Mouse (Mus musculus): Measurements from ENCODE around the gene H6pd.

H6pd gene

GRCm38 (mm10) chr4:150023518-150023917 lies 14.7 kb upstream of the H6pd start:
- no peak for DNase-seq (ENCODE audit: low spot score in 2 of 2)

DNA sequence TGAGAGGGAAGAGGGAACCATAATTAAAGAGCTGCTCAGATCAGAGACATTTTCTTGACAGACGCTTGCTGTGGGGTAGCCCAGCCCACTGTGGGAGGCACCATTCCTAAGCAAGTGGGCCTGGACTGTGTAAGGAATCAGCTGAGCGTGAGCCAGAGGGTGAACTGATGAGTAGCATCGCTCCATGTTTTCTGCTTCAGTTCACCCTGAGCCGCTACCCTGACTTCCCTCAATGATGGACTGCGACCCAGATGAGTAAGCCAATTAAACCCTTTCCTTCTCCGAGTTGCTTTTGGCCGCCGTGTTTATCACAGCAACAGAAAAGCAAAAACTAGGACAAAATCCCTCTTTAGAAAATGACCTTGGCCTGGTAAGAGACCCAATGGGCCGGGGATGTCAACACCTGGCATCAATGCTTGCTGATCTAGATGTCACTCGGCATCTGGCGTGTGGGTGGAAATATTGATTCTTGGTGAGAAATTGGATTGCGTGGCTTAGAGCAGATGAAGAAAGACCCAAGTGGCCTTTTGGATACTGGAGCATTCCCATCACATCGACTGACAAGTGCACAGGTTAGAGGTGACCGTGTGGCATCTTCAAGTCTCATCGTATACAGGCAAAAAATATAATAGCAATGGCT lies 11.0 kb upstream of the H6pd start:
- no peak for DNase-seq (ENCODE audit: low spot score in 2 of 2)

- DNase-seq (ENCODE audit: low spot score in 2 of 2) = no peak
These were observed 6.6 kb upstream of the H6pd start for GRCm38 (mm10) chr4:150015436-150015835.

DNA sequence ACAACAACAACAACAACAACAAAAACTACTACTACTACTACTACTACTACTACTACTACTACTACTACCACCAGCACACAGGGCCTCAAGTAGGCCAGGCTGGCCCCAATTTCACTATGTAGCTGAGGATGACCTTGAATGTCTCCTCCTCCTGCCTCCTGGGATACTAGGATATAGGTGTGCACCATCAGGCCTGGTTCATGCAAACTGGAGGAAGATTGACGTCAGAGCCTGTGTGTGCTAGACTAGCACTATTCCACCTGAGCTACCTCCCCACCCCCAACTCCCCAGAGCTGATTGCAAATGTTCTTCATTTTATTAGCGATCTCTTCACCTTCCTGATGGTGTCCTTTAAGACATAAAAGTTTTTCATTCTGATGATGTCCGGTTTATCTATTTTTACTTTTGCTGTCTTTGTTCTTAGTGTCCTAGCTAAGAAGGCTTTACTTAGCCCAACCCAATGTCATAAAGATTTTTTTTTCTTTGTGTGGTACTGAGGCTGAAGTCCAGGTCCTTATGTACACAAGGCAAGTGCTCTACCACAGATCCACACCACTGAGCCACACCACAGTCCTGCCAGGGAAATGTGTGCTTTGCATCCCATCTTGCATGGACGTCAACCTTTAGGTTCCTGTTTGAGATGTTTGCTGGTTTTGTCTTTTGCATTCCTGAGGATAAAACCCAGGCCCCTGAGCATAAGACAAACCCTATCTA lies 5.7 kb upstream of the H6pd start:
- no peak for DNase-seq (ENCODE audit: low spot score in 2 of 2)

DNA sequence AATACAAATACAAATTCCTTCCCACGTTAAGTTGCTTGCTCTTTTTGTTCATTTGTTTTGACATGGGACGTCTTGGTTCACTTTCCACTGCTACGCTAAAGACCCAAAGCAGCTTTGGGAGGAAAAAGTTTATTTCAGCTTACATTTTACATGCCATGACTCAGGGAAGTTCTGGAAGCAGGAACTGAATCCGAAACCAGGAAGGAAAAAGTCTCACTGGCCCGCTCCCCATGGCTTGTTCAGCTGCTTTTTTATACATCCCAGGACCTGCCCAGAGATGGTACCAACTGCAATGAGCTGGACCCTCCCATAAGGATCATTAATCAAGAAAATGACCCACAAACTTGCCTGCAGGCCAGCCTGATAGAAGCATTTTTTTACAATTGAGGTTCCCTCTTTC lies 5.0 kb upstream of the H6pd start:
- DNase-seq (ENCODE audit: low spot score in 2 of 2) = no peak

DNA sequence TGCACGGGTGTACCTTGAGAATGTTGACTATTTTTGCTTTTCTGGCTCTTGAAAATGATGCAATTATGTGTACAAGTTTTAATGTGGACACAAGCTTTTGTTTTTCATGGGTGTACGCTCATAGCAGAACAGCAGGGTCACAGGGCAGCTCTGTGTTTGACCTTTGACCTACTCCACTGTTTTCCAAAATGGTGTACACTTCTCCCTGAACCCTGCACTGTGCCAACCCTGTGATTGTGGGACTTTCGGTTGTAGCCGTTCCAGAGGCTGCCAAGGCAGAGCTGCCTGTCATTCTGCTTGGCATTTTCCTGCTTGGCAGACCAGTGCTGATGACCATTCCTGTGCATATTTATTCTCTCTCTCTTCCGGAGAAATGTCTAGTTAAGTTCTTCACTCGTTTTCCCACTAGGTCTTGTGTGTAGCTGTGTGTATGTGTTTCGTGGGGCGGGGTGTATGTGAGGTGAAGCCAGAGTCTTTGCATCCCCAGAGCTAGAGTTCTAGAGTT lies 4.4 kb upstream of the H6pd start:
- DNase-seq (ENCODE audit: low spot score in 2 of 2) = no peak

DNA sequence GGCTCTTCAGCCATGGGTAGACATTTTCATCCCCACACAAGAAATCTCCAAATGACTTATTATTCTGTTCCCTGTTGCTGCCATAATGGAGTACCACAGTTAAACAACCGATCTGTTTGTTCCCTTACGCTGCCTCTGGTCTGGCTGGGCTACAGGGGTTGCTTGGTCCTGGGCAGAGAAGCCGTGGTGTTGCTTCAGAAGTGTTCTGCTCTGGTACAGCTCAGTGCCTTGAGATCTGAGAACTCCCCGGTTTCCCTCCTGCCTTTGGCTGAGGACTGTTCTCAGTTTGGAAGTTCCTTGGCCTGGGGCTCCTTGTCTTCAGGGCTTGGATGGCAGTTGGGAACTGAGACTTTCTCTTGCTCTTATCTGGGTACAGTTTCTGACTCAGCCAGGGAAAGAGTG lies 3.5 kb upstream of the H6pd start:
- no peak for DNase-seq (ENCODE audit: low spot score in 2 of 2)

DNA sequence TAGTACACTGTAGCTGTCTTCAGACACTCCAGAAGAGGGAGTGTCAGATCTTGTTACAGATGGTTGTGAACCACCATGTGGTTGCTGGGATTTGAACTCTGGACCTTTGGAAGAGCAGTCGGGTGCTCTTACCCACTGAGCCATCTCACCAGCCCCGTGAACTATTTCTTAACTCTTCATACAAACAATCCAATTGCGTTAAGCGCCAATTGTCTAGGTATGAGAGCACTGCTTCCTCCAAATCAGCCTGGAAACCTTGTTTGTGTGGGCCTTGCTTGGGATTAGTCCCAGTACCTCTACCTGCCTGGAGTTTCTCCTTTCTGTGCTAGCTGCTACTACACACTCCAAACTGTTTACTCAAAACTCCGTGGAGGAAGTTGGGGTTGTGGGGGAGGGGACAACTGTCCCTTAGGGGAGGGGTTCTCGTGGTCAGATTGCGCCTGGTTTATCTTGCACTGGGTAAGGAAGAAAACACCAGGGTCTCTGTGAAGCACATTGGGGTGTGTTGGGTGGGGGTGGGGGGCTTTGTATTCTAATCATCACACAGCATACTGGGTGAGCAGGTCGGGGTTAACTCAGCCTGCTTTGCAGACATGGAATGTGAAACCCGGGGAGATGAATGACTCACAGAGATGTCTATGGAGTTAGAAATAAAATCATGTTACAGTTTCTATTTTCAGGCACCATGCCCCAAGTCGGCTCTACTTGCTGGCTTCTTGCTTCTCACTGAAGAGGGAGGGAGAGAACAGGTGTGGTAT lies 2.9 kb upstream of the H6pd start:
- DNase-seq (ENCODE audit: low spot score in 2 of 2) = no peak

- no peak for DNase-seq (ENCODE audit: low spot score in 2 of 2)
These were observed 1.4 kb upstream of the H6pd start for GRCm38 (mm10) chr4:150010054-150010730.

GRCm38 (mm10) chr4:150009587-150009930 lies 736 bp upstream of the H6pd start:
- no peak for DNase-seq (ENCODE audit: low spot score in 2 of 2)

DNA sequence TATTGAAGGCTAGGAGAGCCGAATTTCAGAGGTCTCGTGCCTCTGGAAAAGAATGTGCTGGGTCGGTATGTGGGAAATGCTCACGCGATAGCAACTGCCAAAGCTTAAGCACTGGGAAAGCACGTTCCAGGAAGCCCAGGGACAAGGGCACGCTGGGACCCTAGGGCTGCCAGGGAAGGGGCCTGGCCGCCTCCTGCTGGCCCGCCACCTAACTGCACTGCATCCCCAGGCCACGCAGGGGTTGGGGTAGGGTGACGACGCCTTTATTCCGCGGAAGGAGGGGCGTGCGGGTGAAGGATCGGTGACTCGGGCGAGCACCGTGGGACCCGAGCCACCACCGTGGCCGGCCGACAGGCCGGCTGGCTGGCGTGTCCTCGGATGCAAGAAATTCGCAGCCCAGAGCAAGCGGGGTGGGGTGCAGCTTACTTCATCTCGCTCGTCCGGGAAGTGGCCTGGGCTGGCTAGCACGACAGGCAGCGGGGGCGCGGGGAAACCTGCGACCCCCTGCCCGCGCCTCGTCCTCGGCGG lies 434 bp downstream of the H6pd start:
- DNase-seq (ENCODE audit: low spot score in 2 of 2) = peak; percentile 59 to 80

DNA sequence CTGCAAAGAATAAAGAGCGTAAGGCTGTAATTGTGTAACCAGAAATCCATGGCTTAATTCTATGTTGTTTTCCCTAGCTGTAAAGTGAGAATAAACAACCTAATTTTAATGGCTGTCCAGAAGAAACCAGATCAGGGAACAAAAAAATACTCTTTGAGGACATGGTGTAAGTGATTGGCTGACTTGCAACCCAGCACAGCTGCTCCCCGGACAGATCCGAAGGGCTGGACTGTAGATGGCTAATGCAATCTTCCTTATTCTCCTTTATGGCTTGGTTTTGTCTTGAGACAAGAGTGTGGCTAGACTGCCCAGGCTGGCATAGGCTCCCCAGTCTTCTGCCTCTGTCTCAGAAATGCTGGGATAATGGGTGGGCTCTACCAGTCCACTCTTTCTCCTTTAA lies 1.4 kb downstream of the H6pd start:
- DNase-seq (ENCODE audit: low spot score in 2 of 2) = no peak

DNA sequence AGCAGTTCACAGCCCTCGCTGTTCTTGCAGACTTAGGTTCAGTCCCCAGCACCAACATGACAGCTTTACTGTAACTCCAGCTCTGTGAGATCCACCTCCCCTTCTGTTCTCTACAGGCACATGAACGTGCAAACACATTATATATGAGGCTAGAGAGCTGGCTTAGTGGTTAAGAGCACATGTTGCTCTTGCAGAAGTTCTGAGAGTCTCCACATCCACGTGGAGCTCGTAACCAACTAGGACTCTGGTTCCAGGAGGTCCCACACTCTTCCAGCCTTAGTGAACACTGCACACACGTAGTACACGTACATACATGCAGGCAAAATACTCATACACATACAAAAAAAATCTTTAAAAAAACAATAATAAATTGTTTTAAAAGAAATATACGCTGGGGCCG lies 1.8 kb downstream of the H6pd start:
- no peak for DNase-seq (ENCODE audit: low spot score in 2 of 2)

- no peak for DNase-seq (ENCODE audit: low spot score in 2 of 2)
These were observed 2.5 kb downstream of the H6pd start for GRCm38 (mm10) chr4:150006122-150006854.

GRCm38 (mm10) chr4:150005231-150005630 lies 3.6 kb downstream of the H6pd start:
- DNase-seq (ENCODE audit: low spot score in 2 of 2) = no peak

DNA sequence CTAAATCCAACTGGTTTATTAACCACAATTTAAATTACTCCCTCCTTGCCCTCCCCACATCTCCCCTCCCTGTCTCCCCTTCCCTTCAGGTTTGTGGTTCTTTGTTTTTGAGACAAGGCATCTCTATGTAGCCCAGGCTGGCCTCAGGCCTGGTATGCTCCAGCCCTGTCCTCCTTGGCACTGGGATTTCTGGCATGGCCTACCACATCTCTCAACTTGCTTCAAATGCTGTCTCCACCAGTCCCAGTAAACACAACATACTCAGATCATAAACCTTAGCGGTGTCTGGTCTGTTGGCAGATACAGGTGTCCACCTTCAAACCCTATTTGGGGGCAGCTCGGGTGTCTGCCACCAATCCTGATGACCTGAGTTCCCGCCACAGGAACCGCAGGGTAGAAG lies 5.2 kb downstream of the H6pd start:
- DNase-seq (ENCODE audit: low spot score in 2 of 2) = no peak

- no peak for DNase-seq (ENCODE audit: low spot score in 2 of 2)
These were observed 5.7 kb downstream of the H6pd start for GRCm38 (mm10) chr4:150003021-150003580.

DNA sequence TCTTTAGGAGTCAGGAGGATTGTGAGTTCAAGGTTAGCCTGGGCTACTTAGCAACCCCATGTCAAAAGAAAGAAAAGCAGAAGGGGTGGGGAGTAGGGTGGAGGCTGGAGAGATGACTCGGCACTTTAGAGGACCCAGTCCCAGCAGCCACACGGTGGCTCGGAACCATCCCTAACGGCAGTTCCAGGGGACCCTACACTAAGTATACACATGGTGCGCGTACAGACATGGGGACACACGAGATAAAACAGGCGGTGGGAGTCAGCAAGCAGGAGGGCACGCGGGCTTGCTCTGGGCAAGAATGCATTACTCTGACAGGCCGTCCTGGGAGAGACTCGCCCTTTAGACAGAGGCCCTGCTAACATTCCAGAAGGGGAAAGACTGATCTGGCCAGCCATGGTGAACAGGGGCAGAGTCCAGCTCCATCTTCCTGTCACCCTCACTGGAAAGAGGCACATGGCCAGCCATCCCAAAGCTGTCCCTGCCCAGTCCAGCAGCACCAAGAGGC lies 6.7 kb downstream of the H6pd start:
- DNase-seq (ENCODE audit: low spot score in 2 of 2) = no peak

- peak in 1 of 2 experiments; percentile 42 for DNase-seq (ENCODE audit: low spot score in 2 of 2)
These were observed 7.5 kb downstream of the H6pd start for GRCm38 (mm10) chr4:150001221-150001860.

- DNase-seq (ENCODE audit: low spot score in 2 of 2) = no peak
These were observed 8.8 kb downstream of the H6pd start for GRCm38 (mm10) chr4:149999931-150000555.

Data from spleen, postnatal 10 days (tissue).